In the genomic region with DNA sequence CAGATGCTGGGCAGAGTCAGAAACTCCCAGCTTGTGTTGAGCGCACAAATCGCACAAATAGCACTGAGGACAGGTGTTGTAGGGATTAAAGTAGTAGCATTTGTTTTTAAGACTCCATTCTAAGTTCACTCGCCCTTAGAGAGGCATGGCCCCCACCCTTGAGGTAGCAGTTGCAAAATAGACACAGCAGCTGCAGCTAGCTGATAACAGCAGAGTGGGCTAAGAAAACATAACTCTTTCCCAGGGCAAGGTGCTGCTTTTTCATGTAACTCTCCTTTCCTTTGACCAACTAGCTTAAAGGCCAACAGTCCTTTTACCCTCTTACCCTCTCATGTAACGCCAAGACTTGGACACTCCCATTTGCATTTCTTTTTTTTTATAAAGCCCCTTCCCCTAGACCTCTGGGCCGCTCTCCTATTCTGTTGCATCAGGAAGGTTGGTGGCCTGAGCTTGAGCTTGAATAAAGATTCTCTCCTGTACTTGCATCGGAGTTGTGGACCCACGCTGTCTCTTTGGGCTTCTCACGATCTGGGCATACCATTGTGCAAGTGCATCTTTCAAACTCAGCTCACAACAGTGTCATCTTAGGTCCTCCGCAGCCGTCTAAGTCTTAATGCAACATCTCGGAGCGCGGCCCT, we compare ENCODE assay signal across 18 mouse cellular contexts.
DNase-seq lines count a peak whose midpoint lies in the region; ATAC-seq and TF ChIP-seq lines count a peak whose summit lies in the region.
"Had no signal": no experiment of that assay in that cellular context is flagged by ENCODE, and none has a peak within 500 bp of the region (broad histone marks: within the 10 kb centered on the region; RNA-seq: fewer than 3 reads in every experiment).

No protein-coding gene starts in this region.

- peak; percentile 88 for DNase-seq in heart, embryonic 10.5 days (ENCODE audit: low spot score)
- no peak for DNase-seq in heart, postnatal 36 days
- peak; percentile 53 for DNase-seq in G1E (ENCODE audit: low spot score)
- peak; percentile 53 for DNase-seq in liver, postnatal 0 days
- DNase-seq in hindbrain, embryonic 11.5 days (ENCODE audit: low spot score), result no peak
- DNase-seq in Muller cell, postnatal 12 days (ENCODE audit: inconsistent ontology term), result no peak
- DNase-seq in urinary bladder, postnatal 4 days (ENCODE audit: low spot score in 2 of 2), result no peak
- DNase-seq: adrenal gland, postnatal 25 days; cerebellum, adult 18-20 months; kidney, postnatal 36 days; layer of hippocampus, postnatal 36 days; thymus, postnatal 36 days had no signal

- H3K4me3 ChIP-seq in heart, embryonic 10.5 days, result no peak overlapping the region
- H3K4me3 ChIP-seq in G1E (ENCODE audit: low read depth, low read length), result peak overlapping the region; percentile 59; the same call in 1 of the 2 replicates
- H3K4me3 ChIP-seq in erythroblast, embryonic 14.5 days (replicated peaks), result peak overlapping the region; percentile 39
- H3K4me3 ChIP-seq in liver, postnatal 0 days (ENCODE audit: low read depth, low read length), result no peak overlapping the region
- no peak overlapping the region for H3K4me3 ChIP-seq in hindbrain, embryonic 11.5 days (ENCODE audit: low read depth, low read length)
- H3K4me3 ChIP-seq: hindbrain, embryonic 12.5 days; intestine, embryonic 15.5 days; myocyte had no signal

- no peaks in the 10 kb centered on the region for H3K36me3 ChIP-seq in heart, embryonic 10.5 days
- H3K36me3 ChIP-seq in G1E (replicated peaks), result no peaks in the 10 kb centered on the region
- H3K36me3 ChIP-seq in erythroblast, embryonic 14.5 days (ENCODE audit: control insufficient read depth), result no peaks in the 10 kb centered on the region; the same call in 1 of the 2 replicates
- H3K36me3 ChIP-seq in liver, postnatal 0 days (replicated peaks; ENCODE audit: insufficient read depth, low read length), result no peaks in the 10 kb centered on the region
- no peaks in the 10 kb centered on the region for H3K36me3 ChIP-seq in hindbrain, embryonic 11.5 days (ENCODE audit: control insufficient read depth, insufficient read depth, low read length)
- H3K36me3 ChIP-seq: hindbrain, embryonic 12.5 days; intestine, embryonic 15.5 days had no signal

- 77% methylated on average over 13 of the region's 13 CpGs for WGBS in heart, embryonic 10.5 days
- 74% methylated on average over 13 of the region's 13 CpGs for WGBS in liver, postnatal 0 days (ENCODE audit: insufficient replicate concordance)
- WGBS in hindbrain, embryonic 11.5 days, result 88% methylated on average over 13 of the region's 13 CpGs

- no peak overlapping the region; the same call in 1 of the 2 replicates for H3K9ac ChIP-seq in liver, postnatal 0 days (replicated peaks)
- no peak overlapping the region for H3K9ac ChIP-seq in hindbrain, embryonic 11.5 days (ENCODE audit: low read depth, low read length)
- H3K9ac ChIP-seq: hindbrain, embryonic 12.5 days; intestine, embryonic 15.5 days had no signal

- ATAC-seq in G1E (ENCODE audit: extremely low read depth, insufficient number of reproducible peaks, low FRiP score, poor library complexity, severe bottlenecking), result peak; percentile 83
- ATAC-seq in liver, postnatal 0 days, result peak; percentile 98
- ATAC-seq in hindbrain, embryonic 11.5 days (ENCODE audit: low FRiP score), result no peak
- ATAC-seq: intestine, embryonic 15.5 days; lung, postnatal 0 days had no signal

- no peak for TF ChIP-seq CTCF in G1E (IDR thresholded peaks at IDR 0.05; ENCODE audit: low read depth, low read length)
- TF ChIP-seq CTCF in liver, postnatal 0 days (IDR thresholded peaks at IDR 0.05; ENCODE audit: low read depth), result no peak

- intact Hi-C loops in heart, postnatal 36 days (cut with DNase I), result no loop called here

- TF ChIP-seq EP300 in liver, postnatal 0 days (IDR thresholded peaks at IDR 0.05; ENCODE audit: low read depth), result peak; percentile 95

- no peaks in the 10 kb centered on the region for H3K4me1 ChIP-seq in heart, embryonic 10.5 days
- peaks cover 59% of the 10 kb centered on the region for H3K4me1 ChIP-seq in G1E (ENCODE audit: insufficient read depth, low read depth, low read length)
- peaks cover 54% of the 10 kb centered on the region for H3K4me1 ChIP-seq in erythroblast, embryonic 14.5 days (ENCODE audit: control insufficient read depth)
- H3K4me1 ChIP-seq in liver, postnatal 0 days (ENCODE audit: insufficient read depth), result peaks cover 11% of the 10 kb centered on the region
- no peaks in the 10 kb centered on the region for H3K4me1 ChIP-seq in hindbrain, embryonic 11.5 days (replicated peaks; ENCODE audit: control insufficient read depth, insufficient read depth, low read length)
- H3K4me1 ChIP-seq: hindbrain, embryonic 12.5 days; intestine, embryonic 15.5 days had no signal

- no peaks in the 10 kb centered on the region for H3K27me3 ChIP-seq in heart, embryonic 10.5 days (ENCODE audit: insufficient read depth, poor library complexity, severe bottlenecking)
- no peaks in the 10 kb centered on the region for H3K27me3 ChIP-seq in G1E (ENCODE audit: insufficient read depth, low read length)
- no peaks in the 10 kb centered on the region for H3K27me3 ChIP-seq in erythroblast, embryonic 14.5 days (ENCODE audit: control insufficient read depth)
- H3K27me3 ChIP-seq in liver, postnatal 0 days (ENCODE audit: insufficient read depth, low read length), result no peaks in the 10 kb centered on the region
- H3K27me3 ChIP-seq in hindbrain, embryonic 11.5 days (ENCODE audit: control insufficient read depth, insufficient read depth, low read length), result no peaks in the 10 kb centered on the region
- H3K27me3 ChIP-seq: hindbrain, embryonic 12.5 days; intestine, embryonic 15.5 days had no signal

- peak overlapping the region; percentile 22; the same call in 1 of the 2 replicates for H3K27ac ChIP-seq in heart, embryonic 10.5 days
- peak overlapping the region; percentile 79 for H3K27ac ChIP-seq in liver, postnatal 0 days (ENCODE audit: low read depth)
- H3K27ac ChIP-seq in hindbrain, embryonic 11.5 days (ENCODE audit: low read depth, low read length), result no peak overlapping the region
- H3K27ac ChIP-seq: hindbrain, embryonic 12.5 days; intestine, embryonic 15.5 days had no signal

- H3K4me2 ChIP-seq in liver, postnatal 0 days (ENCODE audit: low read depth, low read length), result peak overlapping the region; percentile 62
- H3K4me2 ChIP-seq in hindbrain, embryonic 11.5 days (replicated peaks; ENCODE audit: low read depth, low read length), result no peak overlapping the region
- H3K4me2 ChIP-seq: hindbrain, embryonic 12.5 days; intestine, embryonic 15.5 days; midbrain, embryonic 11.5 days had no signal

- H3K9me3 ChIP-seq in heart, embryonic 10.5 days, result no peaks in the 10 kb centered on the region
- no peaks in the 10 kb centered on the region for H3K9me3 ChIP-seq in G1E (replicated peaks)
- H3K9me3 ChIP-seq in erythroblast, embryonic 14.5 days (ENCODE audit: control insufficient read depth, low read length), result no peaks in the 10 kb centered on the region
- H3K9me3 ChIP-seq in liver, postnatal 0 days (ENCODE audit: low read length), result no peaks in the 10 kb centered on the region
- no peaks in the 10 kb centered on the region for H3K9me3 ChIP-seq in hindbrain, embryonic 11.5 days (ENCODE audit: control insufficient read depth, low read length)
- H3K9me3 ChIP-seq: hindbrain, embryonic 12.5 days; intestine, embryonic 15.5 days had no signal

Comparison
In these comparisons a context has a peak if more than half of its experiments do, and no peak if none do; other contexts are left out.
1. DNase-seq: peak in heart, embryonic 10.5 days (single experiment), G1E (single experiment) and liver, postnatal 0 days (single experiment); none in heart, postnatal 36 days (0 of 2), hindbrain, embryonic 11.5 days (single experiment), Muller cell, postnatal 12 days (single experiment) and urinary bladder, postnatal 4 days (0 of 2).
2. H3K4me3 ChIP-seq: peak in G1E (single experiment) and erythroblast, embryonic 14.5 days (single experiment); none in heart, embryonic 10.5 days (single experiment), liver, postnatal 0 days (single experiment) and hindbrain, embryonic 11.5 days (single experiment).